Mouse (Mus musculus) mammary gland, adult 2 months (tissue): ENCODE data around the gene Zbtb24. TPM values are rescaled to one million over a fixed set of nuclear protein-coding genes. Genes with fewer than 3 reads are reported as not detected.

Source experiments
- polyA plus RNA-seq: library from polyadenylated mRNA; depleted of rRNA; stranded (reverse); fragments of >200 nt; gene quantifications from 2 replicates; pipeline ENCODE4 v1.2.3, GENCODE M21; 2012; ENCODE audit warnings: low replicate concordance; rRNA removed

The Zbtb24 gene
- 16.6 and 17.3 TPM in 2 replicates for polyA plus RNA-seq

DNA sequence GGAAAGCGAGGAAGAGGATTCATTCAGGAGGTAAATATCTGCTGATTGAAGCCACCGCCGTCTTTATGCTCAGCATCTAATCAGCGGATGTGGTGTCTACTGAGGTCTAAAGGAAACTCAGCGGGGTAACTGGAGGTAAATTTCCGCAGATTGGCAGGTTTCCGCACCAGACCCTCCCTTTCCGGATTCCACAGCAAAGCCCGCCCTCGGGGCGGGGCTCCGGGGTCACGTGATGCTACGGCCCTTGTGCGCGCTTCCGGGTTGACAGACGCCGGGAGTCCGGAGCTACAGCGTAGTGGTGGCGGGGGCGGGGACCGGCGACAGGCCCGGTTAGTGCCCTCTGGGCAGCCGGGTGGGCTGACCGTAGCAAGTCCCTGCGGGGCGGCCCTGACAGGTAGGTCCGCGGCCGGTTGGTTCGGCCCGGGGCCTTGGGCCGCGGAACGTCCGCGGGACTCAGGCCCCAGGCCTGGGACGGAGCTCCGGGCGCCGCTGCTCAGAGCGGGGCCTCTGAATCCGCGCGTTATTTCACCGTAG, at the start of gene Zbtb24:
Gene Zbtb24, plus strand, starts transcription at position 247 of the 534 bp plus-strand sequence.

DNA sequence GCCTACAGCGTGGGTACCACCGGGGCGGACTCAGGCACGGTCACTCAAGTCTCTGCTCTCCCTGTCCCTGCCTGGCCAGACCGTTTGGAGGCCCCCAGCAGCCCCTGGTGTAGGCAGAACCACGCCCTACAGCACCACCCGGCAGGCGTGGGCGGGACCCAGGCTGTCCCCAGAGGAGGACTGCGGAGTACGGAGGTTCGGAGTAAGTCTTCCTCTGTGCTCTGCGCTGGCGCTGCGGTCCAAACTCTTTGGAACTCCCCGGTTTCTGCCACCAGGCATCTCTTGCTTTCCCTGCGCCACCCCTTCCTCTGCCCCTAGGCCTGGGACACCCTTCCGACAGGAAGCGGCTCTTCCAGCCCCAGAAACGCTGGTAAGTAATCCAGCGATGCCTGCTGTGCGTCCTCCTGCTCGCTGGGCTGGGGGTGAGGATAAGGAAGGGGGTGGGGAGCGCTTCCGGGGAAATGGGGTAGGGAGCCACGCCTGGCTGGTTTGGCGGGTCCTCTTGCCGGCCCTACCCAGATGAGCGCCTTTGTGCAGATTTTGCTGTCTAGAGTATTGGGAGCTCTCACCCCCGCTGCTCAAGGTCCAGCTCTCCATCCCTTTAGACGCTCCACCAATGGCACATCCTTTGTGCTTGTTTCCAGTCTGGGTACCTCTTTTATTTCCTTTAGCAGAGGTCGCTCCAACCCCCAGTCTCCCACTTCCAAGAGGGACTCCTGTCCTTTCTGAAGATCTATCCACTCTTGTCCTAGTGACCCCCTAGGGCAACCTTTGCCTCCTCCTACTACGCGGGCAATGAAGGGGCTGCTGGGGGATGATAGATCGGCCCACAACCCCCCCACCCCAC, 26.2 kb downstream of the Zbtb24 start, which contains the start of gene Mical1:
Gene Mical1, plus strand, starts transcription at position 144 of the 847 bp plus-strand sequence.

DNA sequence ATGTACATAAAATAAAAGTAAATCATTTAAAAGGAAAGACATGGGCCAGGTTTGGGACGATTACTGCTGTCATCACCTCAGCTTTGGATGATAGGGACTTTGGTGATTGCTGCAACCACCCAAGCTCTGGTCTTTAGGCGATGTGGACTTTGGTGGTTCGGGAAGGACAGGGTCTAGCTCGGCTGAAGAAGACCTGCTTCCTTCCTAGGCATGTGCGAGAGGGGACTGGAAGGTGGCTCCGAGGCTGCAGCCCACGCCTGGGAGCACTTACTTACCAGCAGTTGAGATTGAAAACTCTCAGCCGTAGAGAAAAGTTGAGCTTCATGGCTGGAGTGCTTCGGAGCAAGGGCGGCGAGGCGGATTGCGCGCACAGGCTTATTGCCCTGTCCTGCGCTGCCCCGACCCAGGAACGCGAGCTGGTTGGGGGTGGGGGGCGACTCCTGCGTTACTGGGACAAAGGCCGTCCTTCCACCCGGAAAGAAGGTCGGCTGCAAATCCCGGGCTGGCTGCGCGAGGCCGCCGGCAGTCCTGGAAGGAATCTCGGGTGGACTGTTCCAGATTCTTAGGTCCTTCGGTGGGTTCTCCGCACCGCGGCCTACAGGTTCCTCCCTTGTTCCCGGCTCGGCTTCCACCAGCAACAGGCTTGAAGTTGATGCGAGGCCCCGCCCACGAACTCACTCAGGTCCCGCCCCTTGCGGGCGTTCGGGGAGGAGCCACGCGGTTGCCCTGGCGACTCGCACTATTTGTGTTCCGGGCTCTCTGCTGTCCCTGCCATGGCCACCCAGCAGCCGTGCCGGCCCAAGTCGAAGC, 39.7 kb downstream of the Zbtb24 start, which contains the start of the genes Smpd2 and Ppil6:
Gene Smpd2, minus strand, starts transcription at position 662 of the 810 bp plus-strand sequence.
Gene Ppil6, plus strand, starts transcription at position 732 of the 810 bp plus-strand sequence.

Other genes with a start within 250 kb of the Zbtb24 start
- gene Fig4, start 147.1 kb upstream of the Zbtb24 start, polyA plus RNA-seq = 9.1 and 14.3 TPM in 2 replicates
- not detected in 2 replicates for gene Ak9, start 146.4 kb upstream of the Zbtb24 start, polyA plus RNA-seq
- 61.2 and 78.8 TPM in 2 replicates for gene Mical1, start 25.9 kb downstream of the Zbtb24 start, polyA plus RNA-seq
- 62.2 and 72.4 TPM in 2 replicates for gene Smpd2, start 40.0 kb downstream of the Zbtb24 start, polyA plus RNA-seq
- gene Ppil6, start 40.1 kb downstream of the Zbtb24 start, polyA plus RNA-seq = 0.17 and 0.29 TPM in 2 replicates
- 291 and 680 TPM in 2 replicates for gene Cd164, start 69.0 kb downstream of the Zbtb24 start, polyA plus RNA-seq